In the genomic region with DNA sequence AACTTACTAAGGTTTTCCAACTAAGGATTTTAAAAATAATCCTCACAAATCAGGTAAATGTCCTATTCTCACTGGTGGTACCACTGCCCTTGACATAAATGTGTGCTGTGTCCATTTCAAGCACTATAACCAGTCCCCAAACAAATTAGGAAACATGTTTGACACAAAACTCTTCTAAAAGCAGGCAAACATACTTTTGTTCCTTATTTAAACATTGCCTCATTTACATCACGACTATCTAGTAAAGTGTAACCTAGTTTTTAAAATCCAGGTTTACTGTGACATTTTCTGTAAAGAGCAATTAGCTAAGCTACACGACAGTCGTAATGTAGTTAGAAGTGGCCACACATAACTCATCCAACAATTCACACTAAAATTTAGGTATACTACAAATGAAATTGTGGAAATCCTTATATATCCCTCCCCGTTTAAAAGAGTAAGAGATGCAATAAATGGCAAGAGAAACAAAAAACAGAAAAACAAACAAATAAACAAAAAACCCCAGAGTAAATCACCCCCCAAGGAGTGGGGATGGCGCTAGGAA, we compare ENCODE assay signal across 8 mouse cellular contexts. TPM values are rescaled to one million over a fixed set of nuclear protein-coding genes. Genes with fewer than 3 reads are reported as not detected.
DNase-seq lines count a peak whose midpoint lies in the region; ATAC-seq and TF ChIP-seq lines count a peak whose summit lies in the region.

No protein-coding gene starts in this region.

- H3K9me3 ChIP-seq in intestine, embryonic 15.5 days, result no peaks in the 10 kb centered on the region
- no peaks in the 10 kb centered on the region for H3K9me3 ChIP-seq in neural tube, embryonic 12.5 days

- H3K4me1 ChIP-seq in intestine, embryonic 15.5 days (replicated peaks), result no peaks in the 10 kb centered on the region
- peaks cover 4% of the 10 kb centered on the region for H3K4me1 ChIP-seq in neural tube, embryonic 12.5 days

- ATAC-seq in intestine, embryonic 15.5 days, result no peak
- ATAC-seq in neural tube, embryonic 12.5 days (ENCODE audit: low FRiP score, low read depth), result no peak
- ATAC-seq in monocyte, adult 5-6 weeks (replicated peaks; ENCODE audit: insufficient number of reproducible peaks, low FRiP score, low TSS enrichment, poor library complexity, severe bottlenecking), result no peak

- WGBS in intestine, embryonic 15.5 days, result 2% methylated on average over 5 of the region's 5 CpGs
- 4% methylated on average over 5 of the region's 5 CpGs for WGBS in neural tube, embryonic 12.5 days

- no peak for DNase-seq in left cerebral cortex, adult 2 months (ENCODE audit: extremely low spot score in 1 of 2, low spot score in 2 of 2)
- DNase-seq in left cerebral cortex, postnatal 36 days (ENCODE audit: low spot score in 2 of 2), result no peak
- peak; percentile 9 for DNase-seq in c-Kit-positive CD71-positive TER-119-negative erythroid progenitor cells, embryonic 14.5 days (ENCODE audit: low read depth)
- DNase-seq in cerebellum, postnatal 4 days (ENCODE audit: low spot score in 2 of 2), result no peak
- no peak for DNase-seq in spleen, adult 18-20 months

- H3K36me3 ChIP-seq in intestine, embryonic 15.5 days, result no peaks in the 10 kb centered on the region
- no peaks in the 10 kb centered on the region for H3K36me3 ChIP-seq in neural tube, embryonic 12.5 days

- peak overlapping the region; percentile 90 for H3K4me3 ChIP-seq in left cerebral cortex, adult 2 months
- peak overlapping the region; percentile 60 for H3K4me3 ChIP-seq in intestine, embryonic 15.5 days (replicated peaks)
- peak overlapping the region; percentile 90 for H3K4me3 ChIP-seq in neural tube, embryonic 12.5 days

- H3K9ac ChIP-seq in intestine, embryonic 15.5 days, result peak overlapping the region; percentile 84
- H3K9ac ChIP-seq in neural tube, embryonic 12.5 days, result peak overlapping the region; percentile 84

- peak overlapping the region; percentile 58 for H3K4me2 ChIP-seq in intestine, embryonic 15.5 days (replicated peaks)
- H3K4me2 ChIP-seq in neural tube, embryonic 12.5 days (replicated peaks), result peak overlapping the region; percentile 65

- H3K27me3 ChIP-seq in intestine, embryonic 15.5 days (replicated peaks), result no peaks in the 10 kb centered on the region
- no peaks in the 10 kb centered on the region for H3K27me3 ChIP-seq in neural tube, embryonic 12.5 days (replicated peaks)

- peak overlapping the region; percentile 78 for H3K27ac ChIP-seq in left cerebral cortex, adult 2 months
- H3K27ac ChIP-seq in intestine, embryonic 15.5 days, result no peak overlapping the region
- H3K27ac ChIP-seq in neural tube, embryonic 12.5 days, result no peak overlapping the region

- no peak for TF ChIP-seq CTCF in left cerebral cortex, adult 2 months (IDR thresholded peaks at IDR 0.05)

- intact Hi-C loops in left cerebral cortex, adult 2 months (cut with DNase I), result no loop called here
- intact Hi-C loops in left cerebral cortex, postnatal 36 days (cut with DNase I), result no loop called here

RNA-seq across cellular contexts. Expression of gene Mbip, which starts 0.9 kb away (rescaled TPM):
- 10 to 100 TPM; 23.7 to 26.8 TPM for total RNA-seq in left cerebral cortex, adult 2 months (2021)
- total RNA-seq in left cerebral cortex, postnatal 36 days (2021), result 10 to 100 TPM; 19.3 to 23.6 TPM
- polyA plus RNA-seq in intestine, embryonic 15.5 days (2015; fragmentation: Nextera tagmentation; extraction: Ambion mirVana), result 26.4 and 30.6 TPM in 2 replicates
- polyA plus RNA-seq in neural tube, embryonic 12.5 days (2016; fragmentation: Nextera tagmentation; extraction: Ambion mirVana), result 42.1 and 43.5 TPM in 2 replicates
- total RNA-seq in monocyte, adult 5-6 weeks (2017), result 47.4 to 66.5 TPM (median 49.5 TPM) in 3 replicates
